Mouse (Mus musculus) mouse embryonic stem cell (cell line): ENCODE measurements at regions not wholly inside any gene's neighbourhood (a gene's known extent, or its start where the extent isn't known, plus 50 kb on each side); places are given as distances from the start of the nearest gene placed in this dataset.

Experiments
- in situ Hi-C, 2 experiments: fragments of 300-500 bp; cut with MboI; formaldehyde crosslinking; loops; 1 replicate in 1 of 2; 3 replicates in 1 of 2; pipeline ENCODE4 v1.14.3; 2019 to 2020; ENCODE audit warnings: low sequenced_read_pairs in 2 of 2, low pct_unique_long_range_greater_than_20kb in 1 of 2, mixed read lengths in 1 of 2; ENCODE audit not compliant: unreplicated experiment in 1 of 2

DNA sequence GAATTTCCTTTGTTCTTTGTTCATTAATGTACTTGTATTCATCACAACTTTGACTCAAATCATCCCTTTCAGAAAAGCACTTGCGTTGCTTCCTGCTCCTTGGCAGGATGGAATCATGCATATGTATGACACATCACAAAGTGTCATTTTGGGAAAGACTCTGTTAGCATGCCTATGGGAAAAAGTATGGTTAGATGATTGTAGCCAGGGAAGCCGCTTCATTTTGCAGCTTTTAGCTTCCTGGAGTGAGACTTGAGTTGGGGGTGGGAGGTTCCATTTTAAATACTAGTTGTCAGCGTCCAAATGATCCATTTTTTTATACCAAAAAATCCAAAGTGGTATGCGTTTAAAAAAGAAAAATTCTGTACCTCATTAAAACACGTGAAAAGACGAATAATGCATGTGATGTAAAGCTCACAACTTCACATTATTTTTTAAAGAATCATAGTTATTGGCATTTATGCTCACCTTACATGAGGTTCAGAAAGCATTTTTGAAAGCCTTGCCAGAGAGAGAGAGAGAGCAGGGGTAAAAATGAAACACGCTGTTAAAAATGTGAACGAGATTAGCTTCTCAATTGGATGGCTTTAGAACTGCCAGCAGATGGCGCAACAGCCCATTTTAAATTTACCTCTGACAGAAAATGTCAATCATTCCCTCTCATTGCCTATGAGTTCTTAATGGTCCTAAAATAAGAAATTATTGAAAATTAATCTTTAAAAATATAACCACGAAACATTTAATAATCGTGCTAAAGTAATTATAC, 57.6 kb upstream of the Akr1e1 start:
- in situ Hi-C loops = loop anchor here in 1 of 2 experiments (10.0 to 25.0 kb wide), 2 partner anchors 268 to 1796 kb away; no protein-coding TSS in a partner anchor

DNA sequence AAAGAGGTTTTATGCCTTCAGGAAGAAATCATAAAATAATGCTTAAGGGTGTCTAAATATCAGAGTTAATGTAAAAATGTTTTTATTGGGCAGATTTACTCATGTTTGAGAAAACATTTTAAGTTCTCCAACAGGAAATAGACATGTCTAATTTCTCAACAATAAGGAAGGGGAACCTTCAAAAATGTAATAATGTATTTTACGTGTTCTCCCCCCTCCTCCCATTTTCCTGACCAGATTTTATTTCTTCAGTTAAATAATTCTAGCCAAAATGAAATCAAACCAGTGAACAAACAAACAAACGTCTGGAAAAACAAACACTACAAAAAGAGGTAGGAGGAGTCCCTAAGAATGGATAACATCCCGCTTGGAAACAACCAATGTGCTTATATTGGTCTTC, 54.4 kb upstream of the Akr1e1 start:
- in situ Hi-C loops = loop anchor here in 1 of 2 experiments (10.0 to 25.0 kb wide), 2 partner anchors 271 to 1799 kb away; no protein-coding TSS in a partner anchor

DNA sequence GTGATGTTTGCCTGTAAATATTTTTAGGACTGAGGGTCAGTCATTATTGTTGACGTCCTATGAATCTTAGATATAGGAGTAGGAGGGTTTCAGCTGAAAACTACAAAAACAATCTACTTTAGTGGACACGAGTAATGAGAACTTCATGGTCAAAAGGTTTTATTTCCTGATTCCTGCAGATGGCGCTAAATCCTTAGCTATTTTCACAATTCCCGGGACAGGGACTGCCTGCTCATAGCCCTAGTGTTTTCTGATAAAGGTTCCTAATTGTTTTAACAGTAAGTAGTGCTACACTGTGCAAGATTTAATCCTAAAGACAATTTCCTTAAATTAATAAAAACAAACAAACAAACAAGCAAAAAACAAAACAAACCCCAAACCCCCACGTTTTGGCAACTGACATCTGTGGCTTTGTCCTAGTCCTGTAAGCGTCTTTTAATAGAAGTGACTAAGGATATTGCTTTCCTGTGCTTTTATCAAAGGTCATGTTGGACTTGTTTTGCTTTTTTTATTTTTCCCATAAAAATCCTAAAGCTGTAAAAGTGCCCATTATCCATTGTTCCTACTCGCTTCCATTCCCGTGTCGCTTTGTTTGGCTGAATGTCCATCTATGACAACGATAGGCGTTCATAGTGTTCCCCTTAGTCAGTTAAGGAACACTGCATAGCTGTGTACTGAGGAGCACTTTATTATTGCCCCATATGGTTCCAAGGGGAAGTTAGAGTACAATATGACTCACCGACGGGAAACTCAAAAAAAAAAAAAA, 53.5 kb upstream of the Akr1e1 start:
- in situ Hi-C loops = loop anchor here in 1 of 2 experiments (10.0 to 25.0 kb wide), 2 partner anchors 272 to 1800 kb away; no protein-coding TSS in a partner anchor
